Mouse (Mus musculus): ENCODE data around the gene Zc3h12c.

Zc3h12c gene

DNA sequence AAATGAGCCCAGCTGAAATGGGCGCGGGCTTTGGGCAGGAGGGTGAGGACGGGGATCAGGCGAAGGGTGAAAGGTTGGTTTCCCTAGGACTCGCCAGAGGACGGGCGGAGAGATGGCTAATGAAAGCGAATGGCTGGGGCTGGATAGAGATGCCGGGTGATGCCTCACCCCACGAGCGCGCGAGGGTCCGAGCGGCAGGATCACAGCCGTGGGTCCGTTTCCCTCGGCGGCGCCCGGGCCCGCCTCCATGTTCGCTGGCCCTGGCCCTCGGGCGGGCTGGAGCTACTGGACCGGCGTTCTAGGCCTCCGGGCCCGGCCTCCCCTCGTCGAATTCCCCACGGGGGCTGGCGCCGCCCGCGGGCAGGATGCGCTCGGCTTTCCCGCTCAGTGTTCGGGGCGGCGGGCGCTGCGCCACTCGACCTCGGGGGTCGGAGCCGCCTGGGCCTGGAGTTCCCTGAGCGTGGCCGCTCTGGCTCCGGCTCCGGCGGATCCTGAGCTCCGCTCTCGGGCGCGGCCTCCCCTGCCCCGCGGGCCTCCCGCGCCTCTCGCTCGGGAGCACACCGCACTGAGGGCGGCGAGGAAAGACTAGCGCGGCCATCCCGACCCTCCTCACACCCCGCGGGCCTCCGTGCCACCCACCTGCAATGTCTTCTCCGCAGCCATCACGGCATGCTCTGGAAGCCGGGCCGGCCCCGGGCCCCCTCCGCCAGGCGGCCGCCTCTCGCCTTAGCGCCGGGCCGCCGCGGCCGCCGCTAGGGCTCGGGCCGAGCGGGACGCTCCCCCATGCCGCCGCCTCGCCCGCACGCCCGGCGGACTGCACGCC is at the start of gene Zc3h12c:
TSS of gene Zc3h12c (minus strand) at position 710 of the 823 bp plus-strand sequence.
- DNase-seq (ENCODE audit: low spot score in 2 of 2): peak; percentile 48 to 57

DNA sequence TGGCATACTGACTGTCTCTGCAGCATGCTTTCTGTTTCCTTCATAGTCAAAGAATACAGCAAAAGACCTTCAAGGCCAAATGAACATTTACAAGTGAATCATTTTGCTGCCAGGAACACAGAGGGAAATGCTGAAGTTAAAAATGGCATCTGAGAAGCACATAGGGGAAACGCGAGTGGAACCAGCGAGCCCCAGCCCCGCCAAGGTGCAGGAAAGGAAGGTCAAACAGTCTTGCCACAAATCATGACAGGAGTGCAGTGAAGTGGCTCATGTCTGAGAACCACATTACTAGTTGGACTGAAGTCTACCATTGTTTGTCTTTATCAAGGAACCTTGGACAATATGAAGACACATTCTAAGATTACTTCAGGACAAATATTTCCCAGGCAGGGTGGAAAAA is 49.3 kb upstream of the Zc3h12c start:
- peak in 1 of 2 experiments; percentile 30 for DNase-seq (ENCODE audit: low spot score in 2 of 2)

DNA sequence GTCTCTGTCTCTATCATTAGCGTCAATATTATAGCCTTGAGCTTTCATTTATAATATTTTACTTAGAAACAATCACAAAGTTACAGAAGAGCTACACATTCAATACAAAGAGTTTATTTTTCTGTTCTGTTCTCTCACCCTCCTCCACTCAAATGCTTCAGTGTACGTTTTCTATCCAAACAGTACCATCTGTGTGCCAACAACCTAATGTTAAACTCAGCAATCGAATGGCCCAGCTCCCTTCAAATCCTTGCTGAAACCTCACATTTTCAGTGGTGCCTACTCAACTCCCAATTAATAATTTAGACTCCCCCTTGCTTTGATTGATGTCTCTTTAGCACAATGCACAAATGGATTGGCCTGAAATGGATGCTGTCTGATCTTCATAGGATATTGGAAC is 46.9 kb upstream of the Zc3h12c start:
- no peak for DNase-seq (ENCODE audit: low spot score in 2 of 2)

DNA sequence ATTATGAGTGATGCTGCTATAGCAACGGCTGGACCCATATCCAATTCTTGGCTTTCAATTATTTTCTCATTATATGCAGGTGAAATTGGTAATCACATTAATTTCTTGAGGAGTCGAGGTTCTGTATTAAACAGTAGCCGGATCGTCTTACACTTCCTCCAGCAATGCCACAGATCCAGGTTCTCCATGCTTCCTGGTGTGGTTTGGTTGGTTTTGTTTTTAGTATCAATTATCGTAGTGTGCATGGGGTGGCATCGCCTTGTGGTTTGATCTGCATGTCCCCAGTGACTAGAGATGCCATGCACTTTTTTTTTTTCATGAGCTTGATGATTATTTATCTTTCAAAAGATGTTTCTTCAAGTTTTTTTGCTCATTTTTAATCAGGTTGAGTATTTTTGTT is 44.0 kb upstream of the Zc3h12c start:
- no peak for DNase-seq (ENCODE audit: low spot score in 2 of 2)

DNA sequence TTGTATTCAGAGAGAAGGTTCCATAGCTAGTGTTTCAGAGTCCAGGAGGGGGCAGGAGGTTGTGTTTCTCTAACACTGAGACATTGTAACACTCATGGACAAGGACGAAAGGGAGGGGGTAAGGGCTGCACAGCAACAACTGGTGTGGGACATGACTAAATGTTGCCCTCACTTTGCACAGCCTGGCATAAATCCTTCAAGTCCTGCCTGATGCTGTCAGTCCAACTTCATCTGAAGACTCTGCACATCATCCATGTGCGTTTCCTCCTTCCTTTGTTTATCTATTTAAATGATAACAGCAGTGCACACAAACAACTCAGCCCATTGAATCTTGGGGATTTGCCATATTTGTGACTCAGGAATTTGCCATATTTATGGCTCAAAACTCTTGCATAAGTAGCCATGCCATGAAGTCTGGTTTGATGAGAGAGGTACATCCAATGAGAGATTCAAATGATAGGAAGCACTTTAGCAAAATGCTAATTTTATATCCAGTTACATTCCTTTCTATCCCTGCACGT is 40.2 kb upstream of the Zc3h12c start:
- DNase-seq (ENCODE audit: low spot score in 2 of 2): no peak

DNA sequence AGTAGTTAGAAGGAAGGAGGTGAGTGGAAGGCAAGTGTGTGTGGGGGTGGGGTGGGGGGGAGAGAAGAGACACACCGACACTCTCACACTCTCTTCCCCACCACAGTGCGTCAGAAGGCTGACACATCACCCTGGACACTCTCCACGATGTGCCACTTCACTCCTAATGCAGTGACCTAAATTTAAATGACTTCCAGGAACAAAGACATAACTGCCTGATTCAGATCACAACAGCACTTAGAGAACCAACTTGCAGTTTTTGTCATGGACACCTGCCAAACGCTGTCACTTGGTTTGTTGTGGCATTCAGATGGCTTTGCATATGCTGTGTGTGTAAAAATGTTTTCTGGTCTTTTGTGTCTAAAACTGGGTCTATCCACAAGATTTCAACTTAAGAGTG is 34.8 kb upstream of the Zc3h12c start:
- peak; percentile 47 to 69 for DNase-seq (ENCODE audit: low spot score in 2 of 2)

DNA sequence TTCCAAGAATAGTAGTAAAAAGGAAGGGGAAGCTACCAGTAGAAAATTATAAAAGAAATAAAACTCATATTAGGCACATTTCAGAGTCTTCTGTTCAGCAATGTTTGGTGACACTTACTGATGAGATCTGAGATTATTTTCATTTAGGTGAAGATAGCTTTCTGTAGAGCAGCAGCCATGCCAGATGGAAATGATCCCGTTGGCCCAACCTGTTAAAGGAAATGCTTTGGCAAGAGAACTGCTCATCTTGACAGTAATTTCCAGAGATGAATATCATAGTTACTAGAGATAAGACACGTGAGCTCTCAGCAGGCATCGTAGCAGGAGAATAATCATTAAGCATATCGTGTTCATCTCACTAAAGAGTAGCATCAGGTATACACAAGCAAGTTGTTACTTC is 31.9 kb upstream of the Zc3h12c start:
- no peak for DNase-seq (ENCODE audit: low spot score in 2 of 2)

DNA sequence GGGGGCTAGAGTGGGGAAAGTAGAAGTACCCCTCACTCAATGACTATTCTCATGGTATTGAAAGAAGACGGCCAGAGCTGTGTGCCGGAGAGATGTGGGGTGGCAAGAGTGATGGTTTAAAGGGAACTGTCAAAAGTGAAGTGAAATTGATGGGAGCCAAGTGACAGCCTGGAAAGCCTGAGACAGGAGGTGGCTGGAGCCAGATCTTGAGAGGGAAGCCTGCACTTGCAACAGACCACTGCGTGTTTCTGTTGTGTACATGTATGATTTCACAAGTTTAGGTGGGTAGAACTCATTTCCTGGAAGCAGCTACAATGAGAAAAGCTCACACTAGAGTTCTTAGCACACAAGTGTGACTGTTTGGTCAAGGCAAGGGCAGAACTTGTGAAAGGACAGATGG is 27.5 kb upstream of the Zc3h12c start:
- no peak for DNase-seq (ENCODE audit: low spot score in 2 of 2)

DNA sequence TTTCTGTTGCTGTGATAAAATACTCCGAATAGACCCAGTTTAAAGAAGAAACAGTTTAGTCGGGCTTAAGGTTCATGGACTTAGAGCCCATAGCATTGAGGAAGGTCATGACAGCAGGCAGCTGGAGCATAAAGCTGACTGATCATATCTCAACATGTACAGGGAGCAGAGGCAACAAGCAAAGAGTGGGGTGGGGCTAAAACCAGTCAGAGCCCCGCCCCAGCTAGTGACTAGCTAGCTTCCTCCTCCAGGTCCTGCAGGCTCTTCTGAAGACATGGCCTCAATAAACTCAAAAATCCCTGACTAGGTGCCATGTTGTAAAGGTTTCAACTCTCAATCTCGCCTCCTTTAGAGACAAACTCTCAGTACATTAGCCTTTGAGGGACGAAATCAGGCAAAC is 25.5 kb upstream of the Zc3h12c start:
- no peak for DNase-seq (ENCODE audit: low spot score in 2 of 2)

DNA sequence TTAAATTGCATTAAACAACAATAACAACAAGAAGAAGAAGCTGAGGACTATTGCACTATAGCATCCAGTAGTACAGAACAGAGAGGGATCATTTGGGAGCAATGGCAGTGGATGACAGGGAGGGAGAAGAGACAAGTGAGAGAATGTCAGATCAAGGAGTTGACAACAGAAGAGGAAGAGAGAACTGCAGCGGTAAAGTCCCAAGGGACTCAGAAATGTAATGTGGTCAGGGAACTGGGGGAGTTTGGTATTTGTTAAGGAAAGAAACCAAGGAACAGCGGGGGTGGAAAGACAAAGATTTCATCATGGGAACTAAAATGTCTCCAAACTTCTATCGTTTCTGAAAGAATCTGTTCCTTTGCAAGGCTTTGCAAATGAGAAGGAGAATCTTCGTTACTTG is 22.5 kb upstream of the Zc3h12c start:
- no peak for DNase-seq (ENCODE audit: low spot score in 2 of 2)

DNA sequence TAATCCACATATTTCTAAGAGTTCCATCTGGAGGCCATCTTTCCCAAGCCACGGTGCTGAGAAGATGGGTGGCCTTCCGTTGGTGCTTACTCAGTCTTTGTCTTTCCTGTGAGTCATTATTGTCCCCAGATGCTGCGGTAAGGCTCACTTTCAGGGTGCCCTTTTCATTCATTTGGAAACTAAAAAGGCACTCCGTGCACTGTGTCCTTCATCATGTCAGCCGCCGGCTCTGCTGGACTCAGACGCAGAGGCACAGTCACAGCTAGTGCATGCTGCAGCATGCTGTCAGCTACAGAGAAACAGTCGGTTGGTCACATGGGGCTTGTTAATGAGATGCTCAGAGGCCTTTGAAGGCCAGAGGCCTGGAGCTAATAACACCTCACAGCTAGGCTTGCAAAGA is 19.7 kb upstream of the Zc3h12c start:
- no peak for DNase-seq (ENCODE audit: low spot score in 2 of 2)

DNA sequence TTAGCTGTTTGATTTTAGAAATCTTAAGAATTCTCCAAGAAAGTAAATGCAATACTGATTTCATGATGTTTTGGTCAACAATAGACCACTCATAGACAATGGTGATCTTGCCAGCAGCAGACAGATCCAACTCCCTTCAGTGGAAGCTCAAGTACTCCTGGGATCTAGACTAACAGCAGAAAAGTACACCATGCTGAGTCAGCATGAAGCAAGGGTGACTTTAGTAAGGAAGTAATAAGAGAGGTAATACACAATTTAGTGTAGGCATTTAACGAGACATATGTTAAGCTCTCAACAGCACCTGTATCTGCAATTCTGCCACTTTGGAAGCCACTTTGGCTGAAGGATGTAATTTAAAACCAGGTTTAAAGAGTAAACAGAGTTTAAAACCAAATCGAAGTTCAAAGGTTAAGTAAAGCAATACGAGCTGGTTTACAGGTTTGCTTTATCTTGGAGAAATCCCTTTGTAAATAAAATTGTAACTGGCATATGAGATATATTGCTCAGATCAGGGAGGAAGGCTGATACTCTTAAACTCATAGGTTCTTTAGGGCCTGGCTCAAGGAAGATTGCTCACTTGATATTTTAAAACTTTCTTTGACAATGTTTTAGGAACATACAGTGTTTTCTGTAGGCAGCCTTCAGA is 18.0 kb upstream of the Zc3h12c start:
- no peak for DNase-seq (ENCODE audit: low spot score in 2 of 2)

DNA sequence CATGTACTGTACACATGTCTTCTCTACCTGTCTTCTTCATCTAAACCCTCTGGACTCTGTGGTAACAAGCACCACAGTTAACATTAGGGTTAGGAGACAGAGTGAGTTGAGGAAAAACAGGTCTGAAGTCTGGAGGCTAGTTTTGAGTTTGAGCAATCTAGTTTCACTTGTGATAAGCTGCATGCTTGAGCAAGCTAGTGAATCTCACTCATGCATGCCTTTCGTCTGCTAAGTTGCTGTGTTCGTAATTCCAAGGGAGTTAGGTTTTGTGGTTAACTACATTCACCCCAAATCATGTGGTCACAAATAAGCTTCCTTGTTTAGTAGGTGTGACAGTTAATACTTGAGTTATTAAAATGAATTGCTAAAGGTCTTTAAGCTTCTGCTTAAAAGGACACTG is 13.0 kb upstream of the Zc3h12c start:
- no peak for DNase-seq (ENCODE audit: low spot score in 2 of 2)

DNA sequence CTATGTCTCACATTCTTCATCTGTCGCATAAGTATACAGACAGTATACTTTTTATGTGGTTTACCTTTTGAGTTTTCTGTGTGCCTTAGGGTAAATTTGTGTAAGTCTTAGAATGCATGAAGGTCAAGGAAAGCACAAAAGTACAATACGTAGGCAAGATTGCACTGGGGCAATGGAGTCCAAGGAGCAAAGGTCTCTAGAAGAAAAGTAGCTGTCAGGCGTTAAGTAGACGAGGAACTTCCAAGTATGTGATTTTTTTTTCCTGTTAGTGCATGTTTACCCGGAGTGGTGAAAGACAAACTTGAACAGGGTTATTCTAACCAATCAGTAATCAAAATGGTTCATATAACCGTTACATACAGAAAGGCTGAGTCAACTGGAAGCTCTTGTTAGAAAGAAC is 12.5 kb upstream of the Zc3h12c start:
- no peak for DNase-seq (ENCODE audit: low spot score in 2 of 2)

DNA sequence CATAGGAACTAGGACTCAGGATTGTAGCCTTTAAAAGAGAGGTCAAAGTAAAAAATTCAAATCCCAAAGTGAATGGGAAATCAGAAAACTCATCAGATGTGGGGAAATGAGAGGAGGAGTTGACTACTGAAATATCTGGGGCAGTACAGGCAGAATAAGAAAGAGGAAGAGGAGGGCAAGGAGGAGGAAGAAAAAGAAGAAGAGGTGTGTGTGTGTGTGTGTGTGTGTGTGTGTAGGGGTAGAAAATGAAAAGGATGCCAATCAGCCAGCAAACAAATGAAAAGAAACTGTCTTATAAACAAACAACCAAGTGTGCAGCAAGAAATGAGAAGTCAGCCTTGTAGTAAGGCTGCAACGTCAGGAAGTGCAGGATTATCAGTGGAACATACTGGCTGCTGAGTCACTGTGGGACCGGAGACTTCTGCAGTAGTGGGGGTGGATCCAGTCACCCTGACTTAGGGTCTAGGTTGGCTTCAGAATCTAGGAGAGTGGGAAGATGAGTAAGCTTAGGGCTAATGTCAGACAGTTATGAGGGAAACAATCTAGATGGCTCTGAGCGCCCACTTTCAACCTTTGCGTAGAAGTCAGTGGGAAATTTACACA is 7.0 kb upstream of the Zc3h12c start:
- DNase-seq (ENCODE audit: low spot score in 2 of 2): no peak

DNA sequence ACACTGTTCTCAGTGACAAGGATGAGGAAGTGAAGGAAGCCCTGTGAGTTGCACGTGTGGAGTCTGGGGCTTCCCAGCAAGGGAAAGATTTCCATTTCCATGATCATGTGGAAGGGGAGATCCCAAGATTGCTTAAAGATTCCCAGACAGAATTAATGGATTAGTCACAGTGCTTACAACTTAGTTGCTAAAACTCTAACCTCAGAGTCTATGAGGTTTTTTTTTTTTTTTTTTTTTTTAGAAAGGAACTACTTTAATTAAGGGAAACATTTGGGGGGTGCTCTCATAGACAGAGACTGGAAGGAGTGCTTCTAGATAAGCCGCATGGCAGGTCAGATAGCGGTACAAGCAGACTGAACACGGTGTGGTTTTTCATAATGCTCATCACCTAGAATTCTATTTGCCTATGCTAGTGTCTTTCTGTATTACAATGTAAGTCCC is 6.3 kb upstream of the Zc3h12c start:
- DNase-seq (ENCODE audit: low spot score in 2 of 2): no peak

DNA sequence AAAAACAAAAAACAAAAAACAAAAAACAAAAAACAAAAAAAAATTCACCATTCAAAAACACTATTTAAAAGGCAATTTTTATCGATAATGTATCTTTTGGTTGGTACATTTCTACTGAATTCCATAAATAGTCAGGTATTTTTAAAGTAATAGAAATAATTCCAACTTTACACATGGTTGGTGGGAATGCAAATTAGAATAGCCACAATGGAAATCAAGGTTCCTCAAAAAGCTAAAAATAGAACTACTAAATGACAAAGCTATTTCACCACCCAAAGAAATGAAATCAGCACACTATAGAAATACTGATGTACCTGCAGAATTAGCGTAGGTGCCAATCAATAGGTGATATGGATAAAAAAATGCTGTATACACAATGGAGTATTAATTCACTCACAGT is 5.6 kb upstream of the Zc3h12c start:
- no peak for DNase-seq (ENCODE audit: low spot score in 2 of 2)

DNA sequence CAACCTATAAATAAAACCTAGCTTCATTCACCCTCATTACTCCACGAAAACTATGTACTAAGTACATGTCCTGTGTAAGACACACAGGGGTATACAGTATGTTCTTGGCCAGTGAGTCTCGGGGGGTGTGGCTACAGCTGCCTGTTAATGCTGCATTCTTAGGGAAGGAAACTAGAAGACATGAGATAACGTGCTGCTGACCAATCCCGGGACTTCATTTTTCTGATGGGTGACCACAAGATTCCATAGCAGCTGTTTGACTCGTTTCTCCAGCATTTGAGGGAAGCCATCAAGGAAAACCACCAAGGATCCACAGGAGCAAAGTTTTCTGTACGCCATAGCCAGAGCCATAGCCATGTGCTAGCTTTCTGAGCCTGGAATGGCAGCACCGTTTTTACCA is 4.2 kb upstream of the Zc3h12c start:
- DNase-seq (ENCODE audit: low spot score in 2 of 2): no peak

DNA sequence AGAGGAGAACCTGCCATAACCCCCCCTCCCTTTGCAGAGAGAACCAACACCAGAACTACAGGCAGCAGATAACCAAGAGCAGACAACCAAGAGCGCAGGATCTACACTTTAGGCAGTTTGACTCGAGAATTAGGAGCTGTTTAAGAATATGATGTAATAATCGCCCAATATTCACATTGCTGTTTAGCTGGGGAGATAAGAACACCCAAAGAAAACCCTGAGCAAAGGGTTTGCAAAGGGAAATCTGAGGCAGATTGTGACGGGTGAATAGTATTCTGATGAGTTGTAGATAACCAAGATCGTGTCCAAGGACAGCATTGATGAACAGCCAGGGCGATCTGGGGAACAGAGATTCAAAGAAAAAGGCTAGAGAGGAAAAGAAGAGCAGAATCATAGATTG is 2.3 kb upstream of the Zc3h12c start:
- no peak for DNase-seq (ENCODE audit: low spot score in 2 of 2)

DNA sequence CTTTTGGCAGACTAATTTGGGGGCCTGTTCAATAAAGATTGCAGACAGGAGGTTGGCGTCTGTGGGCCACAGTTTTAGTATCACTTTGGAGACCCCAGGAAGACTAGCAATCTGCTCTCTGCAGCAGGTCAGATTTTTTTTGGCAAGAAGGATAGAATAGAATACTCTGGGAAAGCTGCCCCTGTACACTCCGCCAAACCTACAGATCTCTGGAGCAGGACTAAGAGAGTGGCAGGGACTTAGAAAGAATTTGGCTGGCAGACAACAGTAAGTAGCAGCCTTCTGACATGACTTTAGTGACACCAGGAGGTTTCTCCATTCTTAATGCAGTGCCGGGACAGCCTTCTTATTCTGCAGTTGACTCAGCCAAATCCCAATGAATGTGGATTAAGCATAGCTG is 1.8 kb upstream of the Zc3h12c start:
- DNase-seq (ENCODE audit: low spot score in 2 of 2): no peak

DNA sequence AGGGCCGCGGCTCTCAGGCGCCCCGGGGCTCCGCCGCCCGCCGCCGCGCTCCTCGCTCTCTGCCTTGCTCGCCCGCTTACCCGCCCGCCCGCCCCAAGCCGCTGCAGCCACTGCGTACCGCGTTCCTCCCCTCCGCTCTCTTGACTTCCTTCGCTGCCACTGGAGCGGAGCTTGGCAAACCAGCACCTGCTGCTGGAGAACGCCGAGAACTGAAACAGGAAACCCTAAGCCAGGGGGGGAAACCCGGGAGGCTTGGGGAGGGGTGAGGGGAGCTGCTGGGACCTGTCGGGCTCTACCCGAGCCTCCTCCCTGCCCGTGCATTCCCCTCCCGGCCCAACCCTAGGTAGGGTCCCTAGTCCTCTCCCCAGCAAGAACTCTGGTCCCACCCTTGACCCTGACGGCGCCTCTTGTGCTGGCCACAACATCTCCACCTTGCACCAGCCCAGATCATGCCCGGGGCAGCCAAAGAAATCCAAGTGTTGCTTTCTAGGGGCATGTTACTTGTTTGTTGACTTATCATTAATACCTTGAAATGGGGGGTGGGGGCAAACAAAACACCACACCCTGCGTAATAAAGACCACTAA is 406 bp upstream of the Zc3h12c start:
- peak; percentile 72 to 77 for DNase-seq (ENCODE audit: low spot score in 2 of 2)

DNA sequence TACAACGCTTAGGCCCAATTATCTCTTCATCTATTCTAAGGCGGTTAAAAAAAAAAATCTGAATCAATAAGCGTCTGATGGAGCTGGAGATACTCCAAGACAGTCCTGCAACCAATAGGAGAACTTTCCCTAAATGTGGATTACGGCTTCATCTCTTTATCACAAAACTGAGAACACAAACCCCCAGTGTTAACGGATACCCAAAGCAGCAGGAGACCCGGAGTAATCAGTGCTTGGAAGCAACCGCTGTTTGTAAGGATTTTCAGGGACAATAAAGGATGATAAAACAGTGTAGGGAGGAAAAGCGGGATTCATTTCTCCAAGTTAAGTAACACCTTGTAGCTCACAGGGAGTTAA is 888 bp downstream of the Zc3h12c start:
- DNase-seq (ENCODE audit: low spot score in 2 of 2): peak in 1 of 2 experiments; percentile 30

DNA sequence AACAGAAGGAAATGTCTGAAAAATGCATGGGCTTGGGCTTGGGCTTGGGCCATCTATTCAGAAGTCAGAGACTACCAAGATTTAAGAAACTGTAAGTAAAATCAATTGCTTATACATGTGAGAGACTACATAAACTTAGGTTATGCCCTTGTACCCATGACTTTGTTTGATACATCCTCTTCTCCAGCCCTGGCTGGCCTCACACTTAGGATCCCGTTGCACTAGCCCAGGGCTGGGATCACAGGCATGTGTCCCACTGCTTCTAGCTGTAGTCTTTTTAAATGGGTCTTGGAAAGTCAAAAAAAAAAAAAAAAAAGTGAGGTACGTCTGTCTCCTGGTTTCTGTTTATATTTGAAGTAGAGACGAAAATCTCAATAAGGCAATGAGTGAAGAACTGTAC is 1.3 kb downstream of the Zc3h12c start:
- no peak for DNase-seq (ENCODE audit: low spot score in 2 of 2)

Data from frontal cortex, postnatal 36 days (tissue).